Mouse (Mus musculus): ENCODE results near the gene Prkar2a.

Prkar2a gene

GRCm38 (mm10) chr9:108691846-108692225 lies 2.7 kb downstream of the Prkar2a start:
- in situ Hi-C loops (cut with MboI; ENCODE audit: unreplicated experiment in 2 of 2), result no loop called here

- in situ Hi-C loops (cut with MboI; ENCODE audit: unreplicated experiment in 2 of 2), result no loop called here
Measured at GRCm38 (mm10) chr9:108692226-108693041, 3.3 kb downstream of the Prkar2a start.

GRCm38 (mm10) chr9:108693946-108694345 lies 4.8 kb downstream of the Prkar2a start:
- in situ Hi-C loops (cut with MboI; ENCODE audit: unreplicated experiment in 2 of 2), result no loop called here

GRCm38 (mm10) chr9:108694533-108694932 lies 5.4 kb downstream of the Prkar2a start:
- in situ Hi-C loops (cut with MboI; ENCODE audit: unreplicated experiment in 2 of 2), result no loop called here

- in situ Hi-C loops (cut with MboI; ENCODE audit: unreplicated experiment in 2 of 2), result no loop called here
Measured at GRCm38 (mm10) chr9:108702476-108702875, 13.4 kb downstream of the Prkar2a start.

GRCm38 (mm10) chr9:108703373-108704110 lies 14.4 kb downstream of the Prkar2a start:
- in situ Hi-C loops (cut with MboI; ENCODE audit: unreplicated experiment in 2 of 2), result no loop called here

- in situ Hi-C loops (cut with MboI; ENCODE audit: unreplicated experiment in 2 of 2), result no loop called here
Measured at GRCm38 (mm10) chr9:108704591-108704990, 15.5 kb downstream of the Prkar2a start.

GRCm38 (mm10) chr9:108707212-108707611 lies 18.1 kb downstream of the Prkar2a start:
- in situ Hi-C loops (cut with MboI; ENCODE audit: unreplicated experiment in 2 of 2), result no loop called here

- in situ Hi-C loops (cut with MboI; ENCODE audit: unreplicated experiment in 2 of 2), result no loop called here
Measured at GRCm38 (mm10) chr9:108708833-108709232, 19.7 kb downstream of the Prkar2a start.

GRCm38 (mm10) chr9:108710767-108711166 lies 21.7 kb downstream of the Prkar2a start:
- in situ Hi-C loops (cut with MboI; ENCODE audit: unreplicated experiment in 2 of 2), result no loop called here

GRCm38 (mm10) chr9:108716199-108716598 lies 27.1 kb downstream of the Prkar2a start:
- in situ Hi-C loops (cut with MboI; ENCODE audit: unreplicated experiment in 2 of 2), result no loop called here

GRCm38 (mm10) chr9:108723751-108724150 lies 34.6 kb downstream of the Prkar2a start:
- in situ Hi-C loops (cut with MboI; ENCODE audit: unreplicated experiment in 2 of 2), result no loop called here

GRCm38 (mm10) chr9:108726116-108726515 lies 37.0 kb downstream of the Prkar2a start:
- in situ Hi-C loops (cut with MboI; ENCODE audit: unreplicated experiment in 2 of 2), result no loop called here

- in situ Hi-C loops (cut with MboI; ENCODE audit: unreplicated experiment in 2 of 2), result no loop called here
Measured at GRCm38 (mm10) chr9:108729050-108729449, 39.9 kb downstream of the Prkar2a start.

- in situ Hi-C loops (cut with MboI; ENCODE audit: unreplicated experiment in 2 of 2), result no loop called here
Measured at GRCm38 (mm10) chr9:108732462-108732861, 43.3 kb downstream of the Prkar2a start.

GRCm38 (mm10) chr9:108734626-108735025 lies 45.5 kb downstream of the Prkar2a start:
- in situ Hi-C loops (cut with MboI; ENCODE audit: unreplicated experiment in 2 of 2), result no loop called here

GRCm38 (mm10) chr9:108739239-108739638 lies 50.1 kb downstream of the Prkar2a start:
- in situ Hi-C loops (cut with MboI; ENCODE audit: unreplicated experiment in 2 of 2), result no loop called here

GRCm38 (mm10) chr9:108740062-108740461 lies 50.9 kb downstream of the Prkar2a start:
- in situ Hi-C loops (cut with MboI; ENCODE audit: unreplicated experiment in 2 of 2), result no loop called here

GRCm38 (mm10) chr9:108742048-108742447 lies 52.9 kb downstream of the Prkar2a start:
- in situ Hi-C loops (cut with MboI; ENCODE audit: unreplicated experiment in 2 of 2), result no loop called here

- in situ Hi-C loops (cut with MboI; ENCODE audit: unreplicated experiment in 2 of 2), result no loop called here
Measured at GRCm38 (mm10) chr9:108746876-108747499, 57.9 kb downstream of the Prkar2a start.

GRCm38 (mm10) chr9:108747694-108748093 lies 58.6 kb downstream of the Prkar2a start:
- in situ Hi-C loops (cut with MboI; ENCODE audit: unreplicated experiment in 2 of 2), result no loop called here

Measured in v-Abl transformed pro-B cells (cell line).